Mouse (Mus musculus) liver, embryonic 13.5 days (tissue): ENCODE results near the gene Rad51c. TPM values are rescaled to one million over a fixed set of nuclear protein-coding genes. Genes with fewer than 3 reads are reported as not detected.
A peak's percentile ranks its signal among the peaks of the same experiment; 100 is the strongest.
"Not testable (repeated sequence)": the region's sequence is repeated elsewhere in the genome, so short reads cannot be mapped to it uniquely, and the experiment has no call there.

Source experiments
- ATAC-seq: fragments of 200-750 bp; cut with Nextera tagmentation; 2 replicates; pipeline ENCODE4 v1.8.0; 2017; ENCODE audit warnings: low read depth, mild to moderate bottlenecking, moderate number of reproducible peaks, moderate library complexity
- DNase-seq: peaks from one replicate; pipeline ENCODE4 v3.0.0; 2022
- H3K27ac ChIP-seq: fragments of 300-500 bp; sonication (generic); 2 replicates; pipeline ENCODE4 v1.5.1; 2015; ENCODE audit warnings: moderate library complexity, mild to moderate bottlenecking, inconsistent platforms
- H3K27me3 ChIP-seq: fragments of 300-500 bp; sonication (generic); 2 replicates; pipeline ENCODE4 v1.6.1; 2015; ENCODE audit warnings: mild to moderate bottlenecking, inconsistent platforms
- H3K36me3 ChIP-seq: fragments of 300-500 bp; sonication (generic); 2 replicates; pipeline ENCODE4 v1.6.1; 2015; ENCODE audit warnings: mild to moderate bottlenecking, inconsistent platforms
- H3K4me1 ChIP-seq: fragments of 300-500 bp; sonication (generic); replicated peaks from 2 replicates; pipeline ENCODE4 v1.6.1; 2015; ENCODE audit warnings: inconsistent platforms
- H3K4me2 ChIP-seq: fragments of 300-500 bp; sonication (generic); 2 replicates; pipeline ENCODE4 v1.6.1; 2015; ENCODE audit warnings: inconsistent platforms, mild to moderate bottlenecking, moderate library complexity
- H3K4me3 ChIP-seq: fragments of 300-500 bp; sonication (generic); replicated peaks from 2 replicates; pipeline ENCODE4 v1.5.1; 2015; ENCODE audit warnings: mild to moderate bottlenecking, inconsistent platforms
- H3K9ac ChIP-seq: fragments of 300-500 bp; sonication (generic); 2 replicates; pipeline ENCODE4 v1.6.1; 2015; ENCODE audit warnings: mild to moderate bottlenecking, inconsistent platforms
- H3K9me3 ChIP-seq: fragments of 300-500 bp; sonication (generic); replicated peaks from 2 replicates; pipeline ENCODE4 v1.6.1; 2016; ENCODE audit warnings: inconsistent platforms
- WGBS: fragments of 180-500 bp; shearing (Covaris S2); methylation state at CpG from one replicate; pipeline ENCODE4 v1.1.7; 2015; ENCODE audit not compliant: insufficient replicate concordance; 5-methylcytosine and 5-hydroxymethylcytosine counted together
- polyA plus RNA-seq: library from polyadenylated mRNA; unstranded; fragments of >200 nt; fragmentation: Nextera tagmentation; extraction: Ambion mirVana; gene quantifications from 2 replicates; pipeline ENCODE4 v1.2.1, GENCODE M21; 2015

The Rad51c gene
- polyA plus RNA-seq, 1 experiment from 2014 or later, result 5.0 TPM

DNA sequence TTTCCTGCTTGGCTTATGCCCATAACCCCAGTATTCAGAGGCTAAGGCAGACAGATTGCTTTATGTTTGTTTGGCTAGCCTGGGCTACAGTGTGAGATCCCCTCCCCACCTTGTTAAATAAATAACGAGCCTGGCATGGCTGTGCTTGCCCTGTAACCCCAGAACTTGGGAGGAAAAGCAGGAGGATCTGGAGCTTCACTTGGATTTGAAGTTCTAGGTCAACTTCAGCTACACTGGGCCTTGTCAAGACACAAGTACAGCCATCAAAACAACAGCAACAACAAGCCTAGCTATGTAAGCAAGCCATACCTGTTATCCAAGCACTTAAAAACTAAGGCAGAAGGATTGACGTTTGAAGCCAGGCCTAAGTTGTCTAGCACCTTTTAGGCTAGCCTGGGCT lies 25.6 kb upstream of the Rad51c start:
- no peak overlapping the region for H3K4me2 ChIP-seq
- no peak overlapping the region for H3K9ac ChIP-seq
- peaks cover 41% of the 10 kb centered on the region for H3K4me1 ChIP-seq
- WGBS, result 75% methylated on average over 2 of the region's 2 CpGs
- DNase-seq, result no peak
- H3K27ac ChIP-seq, result peak overlapping the region; percentile 6; the same call in 1 of the 2 replicates
- no peak for ATAC-seq
- no peaks in the 10 kb centered on the region for H3K27me3 ChIP-seq
- no peaks in the 10 kb centered on the region for H3K36me3 ChIP-seq
- no peaks in the 10 kb centered on the region for H3K9me3 ChIP-seq
- no peak overlapping the region for H3K4me3 ChIP-seq

DNA sequence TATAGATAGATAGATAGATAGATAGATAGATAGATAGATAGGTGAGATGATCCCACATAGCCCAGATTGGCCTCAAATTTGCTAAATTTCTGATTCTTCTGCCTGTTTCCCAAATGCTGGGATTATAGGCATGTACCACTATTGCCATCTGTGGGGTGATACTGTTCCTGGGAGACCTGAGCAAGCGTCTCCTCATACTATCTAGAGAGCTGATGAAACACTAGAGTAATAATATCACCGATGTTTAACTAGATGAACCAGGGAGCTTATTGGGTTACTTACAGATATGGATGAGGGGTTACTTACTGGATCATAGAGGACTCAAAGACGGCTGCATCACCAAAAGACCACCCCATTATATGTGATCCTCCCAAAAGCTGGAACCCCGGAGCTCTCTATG lies 24.6 kb upstream of the Rad51c start:
- H3K4me1 ChIP-seq, result peaks cover 49% of the 10 kb centered on the region
- H3K36me3 ChIP-seq, result no peaks in the 10 kb centered on the region
- ATAC-seq (no peak), DNase-seq (no peak)
- H3K4me2 ChIP-seq, result no peak overlapping the region
- 85% methylated on average over 4 of the region's 4 CpGs for WGBS
- H3K9me3 ChIP-seq, result no peaks in the 10 kb centered on the region
- H3K27me3 ChIP-seq, result no peaks in the 10 kb centered on the region
- H3K27ac ChIP-seq, result no peak overlapping the region
- no peak overlapping the region; the same call in 1 of the 2 replicates for H3K9ac ChIP-seq
- H3K4me3 ChIP-seq, result no peak overlapping the region

DNA sequence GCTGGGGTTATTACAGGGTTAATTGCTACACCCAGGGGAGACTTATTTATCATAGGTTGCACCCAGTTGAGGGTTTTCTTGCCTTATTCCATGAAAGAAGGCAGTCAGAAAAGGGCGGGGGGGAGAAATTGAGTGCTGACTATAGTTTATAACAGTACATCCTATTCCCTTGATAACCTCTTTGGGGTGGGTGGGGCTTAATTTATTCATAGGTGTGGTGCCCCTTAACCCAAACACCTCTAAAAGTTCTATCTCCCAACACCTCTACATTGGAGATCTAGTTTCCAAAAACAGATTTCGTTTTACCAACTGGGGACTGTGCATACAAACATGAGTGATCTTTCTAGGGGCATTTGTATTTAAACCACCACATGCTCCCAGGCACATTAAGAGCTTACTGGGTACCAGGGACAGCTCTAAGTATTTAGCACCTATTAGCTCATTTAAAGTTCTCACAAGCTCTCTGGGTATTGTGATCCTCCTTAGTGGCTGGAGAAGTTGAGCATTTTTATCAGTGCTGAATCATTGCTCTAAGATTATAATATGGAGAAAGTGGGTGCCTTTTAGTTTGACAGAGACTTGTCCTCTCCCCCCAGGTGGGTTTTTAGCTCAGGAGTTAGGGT lies 23.4 kb upstream of the Rad51c start:
- 51% methylated on average over 2 of the region's 2 CpGs for WGBS
- H3K4me2 ChIP-seq, result no peak overlapping the region
- H3K4me1 ChIP-seq, result peaks cover 49% of the 10 kb centered on the region
- H3K4me3 ChIP-seq, result no peak overlapping the region
- peak overlapping the region; percentile 77 for H3K27ac ChIP-seq
- no peaks in the 10 kb centered on the region for H3K27me3 ChIP-seq
- H3K36me3 ChIP-seq, result no peaks in the 10 kb centered on the region
- H3K9ac ChIP-seq, result 0 out of 2 replicates have a peak overlapping the region, but pooled peaks have one; percentile 7
- DNase-seq, result no peak
- ATAC-seq, result no peak
- no peaks in the 10 kb centered on the region for H3K9me3 ChIP-seq

- 0 out of 2 replicates have a peak overlapping the region, but pooled peaks have one; percentile 7 for H3K9ac ChIP-seq
- 54% methylated on average over 1 of the region's 1 CpGs for WGBS
Observed at GRCm38 (mm10) chr11:87427273-87428050, 22.7 kb upstream of the Rad51c start.

DNA sequence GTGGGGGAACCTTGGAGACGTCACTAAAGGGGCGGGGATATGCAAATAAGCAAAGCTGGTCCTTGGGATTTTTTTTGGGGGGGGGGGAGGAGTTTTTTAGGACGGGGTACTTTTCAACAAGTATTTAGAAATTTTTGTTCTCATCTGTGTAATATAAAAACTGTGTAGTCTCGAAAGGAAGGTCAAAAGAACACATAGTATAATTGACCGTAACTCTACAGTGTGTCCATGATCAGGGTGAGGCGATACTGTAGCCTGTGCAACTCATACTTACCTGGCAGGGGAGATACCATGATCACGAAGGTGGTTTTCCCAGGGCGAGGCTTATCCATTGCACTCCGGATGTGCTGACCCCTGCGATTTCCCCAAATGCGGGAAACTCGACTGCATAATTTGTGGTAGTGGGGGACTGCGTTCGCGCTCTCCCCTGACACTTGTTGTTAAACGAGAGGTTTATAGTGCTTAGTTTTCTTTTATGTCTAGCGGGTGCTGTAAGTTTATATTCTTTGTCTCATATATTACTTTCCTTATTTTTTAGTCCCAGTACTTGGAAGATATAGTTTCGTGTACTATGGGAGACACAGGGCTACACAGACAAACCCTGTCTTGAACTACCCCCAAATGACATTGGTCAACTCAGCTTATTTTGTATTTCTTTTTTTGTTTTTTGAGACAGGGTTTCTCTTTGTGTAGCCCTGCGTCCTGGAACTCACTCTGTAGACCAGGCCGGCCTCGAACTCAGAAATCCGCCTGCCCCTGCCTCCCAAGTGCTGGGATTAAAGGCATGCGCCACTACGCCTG lies 21.9 kb upstream of the Rad51c start:
- Histone ChIP-seq H3K9ac (0 out of 2 replicates have a peak overlapping the region, but pooled peaks have one; percentile 70), H3K4me3 (peak overlapping the region; percentile 59), H3K4me2 (peak overlapping the region; percentile 67), H3K4me1 (peaks cover 50% of the 10 kb centered on the region), H3K27ac (peak overlapping the region; percentile 77)
- DNase-seq (peak; percentile 80), ATAC-seq (peak; percentile 84)
- not testable (repeated sequence) for H3K36me3 ChIP-seq, H3K9me3 ChIP-seq, H3K27me3 ChIP-seq
- 0% methylated on average over 24 of the region's 24 CpGs for WGBS

More at GRCm38 (mm10) chr11:87427273-87428050, 22.7 kb upstream of the Rad51c start:
- Histone ChIP-seq H3K27me3 (no peaks in the 10 kb centered on the region), H3K4me2 (no peak overlapping the region), H3K9me3 (no peaks in the 10 kb centered on the region), H3K4me3 (no peak overlapping the region), H3K4me1 (peaks cover 46% of the 10 kb centered on the region), H3K27ac (peak overlapping the region; percentile 77), H3K36me3 (no peaks in the 10 kb centered on the region)
- DNase-seq (no peak), ATAC-seq (no peak)

DNA sequence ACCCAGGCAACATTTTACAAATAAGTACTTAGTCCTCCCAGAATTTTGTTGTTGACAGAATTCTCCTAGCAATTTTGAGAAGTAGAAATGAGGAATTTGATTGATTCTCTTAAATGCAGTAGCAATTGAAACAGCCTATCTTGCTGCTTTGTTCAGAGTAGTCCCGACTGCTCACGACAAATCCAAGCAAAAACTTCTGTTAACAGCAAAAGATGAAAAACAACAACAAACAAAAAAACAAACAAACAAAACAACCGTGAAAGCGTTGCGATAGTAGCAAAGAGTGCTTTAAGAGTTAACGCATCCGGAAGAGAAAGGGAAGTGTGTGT lies 21.3 kb upstream of the Rad51c start:
- Histone ChIP-seq H3K9me3 (no peaks in the 10 kb centered on the region), H3K4me2 (peak overlapping the region; percentile 67), H3K36me3 (no peaks in the 10 kb centered on the region), H3K4me3 (peak overlapping the region; percentile 59), H3K4me1 (peaks cover 54% of the 10 kb centered on the region), H3K9ac (peak overlapping the region; percentile 70), H3K27ac (peak overlapping the region; percentile 77), H3K27me3 (no peaks in the 10 kb centered on the region)
- DNase-seq (no peak), ATAC-seq (no peak; the same call in 1 of the 2 replicates)
- WGBS, result under 1% methylated on average over 7 of the region's 7 CpGs

- peak overlapping the region; percentile 41 for H3K9ac ChIP-seq
- H3K4me1 ChIP-seq, result peaks cover 52% of the 10 kb centered on the region
Observed at GRCm38 (mm10) chr11:87423551-87424325, 19.0 kb upstream of the Rad51c start.

DNA sequence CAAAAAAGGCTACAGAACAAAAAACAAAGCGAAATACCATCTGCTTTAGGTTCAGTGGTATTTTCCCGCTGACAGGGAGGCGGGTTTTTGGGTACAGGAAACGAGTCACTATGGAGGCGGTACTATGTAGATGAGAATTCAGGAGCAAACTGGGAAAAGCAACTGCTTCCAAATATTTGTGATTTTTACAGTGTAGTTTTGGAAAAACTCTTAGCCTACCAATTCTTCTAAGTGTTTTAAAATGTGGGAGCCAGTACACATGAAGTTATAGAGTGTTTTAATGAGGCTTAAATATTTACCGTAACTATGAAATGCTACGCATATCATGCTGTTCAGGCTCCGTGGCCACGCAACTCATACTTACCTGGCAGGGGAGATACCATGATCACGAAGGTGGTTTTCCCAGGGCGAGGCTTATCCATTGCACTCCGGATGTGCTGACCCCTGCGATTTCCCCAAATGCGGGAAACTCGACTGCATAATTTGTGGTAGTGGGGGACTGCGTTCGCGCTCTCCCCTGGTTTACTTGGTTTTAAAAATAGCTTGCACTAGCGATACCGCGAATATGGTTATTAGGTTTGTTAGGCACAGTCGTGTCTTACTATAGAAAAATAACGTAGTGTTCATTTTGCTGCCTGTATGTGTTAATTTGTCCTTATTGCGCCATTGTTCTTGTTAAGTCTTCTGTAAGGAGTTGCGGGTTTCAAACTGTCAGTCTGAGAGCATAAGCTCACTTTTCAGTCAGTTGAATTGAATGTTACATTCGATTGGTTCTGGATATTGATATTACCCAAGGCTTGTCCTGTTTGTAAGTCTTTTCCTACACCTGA lies 18.0 kb upstream of the Rad51c start:
- peak overlapping the region; percentile 71 for H3K9ac ChIP-seq
- peak overlapping the region; percentile 62 for H3K4me2 ChIP-seq
- no peaks in the 10 kb centered on the region for H3K27me3 ChIP-seq
- no peaks in the 10 kb centered on the region for H3K36me3 ChIP-seq
- H3K9me3 ChIP-seq, result no peaks in the 10 kb centered on the region
- peak overlapping the region; percentile 48 for H3K4me3 ChIP-seq
- WGBS, result under 1% methylated on average over 26 of the region's 26 CpGs
- H3K4me1 ChIP-seq, result peaks cover 42% of the 10 kb centered on the region
- ATAC-seq, result peak; percentile 72
- peak overlapping the region; percentile 74 for H3K27ac ChIP-seq
- DNase-seq, result peak; percentile 85

More at GRCm38 (mm10) chr11:87423551-87424325, 19.0 kb upstream of the Rad51c start:
- 39% methylated on average over 6 of the region's 6 CpGs for WGBS
- H3K27me3 ChIP-seq, result no peaks in the 10 kb centered on the region
- no peak overlapping the region for H3K4me2 ChIP-seq
- no peak overlapping the region for H3K4me3 ChIP-seq
- no peaks in the 10 kb centered on the region for H3K36me3 ChIP-seq
- peak overlapping the region; percentile 74 for H3K27ac ChIP-seq
- DNase-seq (no peak), ATAC-seq (no peak)
- H3K9me3 ChIP-seq, result no peaks in the 10 kb centered on the region

- WGBS, result 10% methylated on average over 6 of the region's 6 CpGs
- H3K4me3 ChIP-seq, result peak overlapping the region; percentile 48
- no peaks in the 10 kb centered on the region for H3K9me3 ChIP-seq
- H3K27me3 ChIP-seq, result no peaks in the 10 kb centered on the region
- no peak for DNase-seq
- ATAC-seq, result no peak
- H3K4me2 ChIP-seq, result peak overlapping the region; percentile 62
- peak overlapping the region; percentile 71 for H3K9ac ChIP-seq
- H3K36me3 ChIP-seq, result no peaks in the 10 kb centered on the region
- H3K27ac ChIP-seq, result peak overlapping the region; percentile 74
- H3K4me1 ChIP-seq, result peaks cover 37% of the 10 kb centered on the region
Observed at GRCm38 (mm10) chr11:87421760-87422201, 17.0 kb upstream of the Rad51c start.

- no peak for DNase-seq
- Histone ChIP-seq H3K9ac (no peak overlapping the region), H3K9me3 (no peaks in the 10 kb centered on the region), H3K4me2 (no peak overlapping the region), H3K36me3 (no peaks in the 10 kb centered on the region), H3K27me3 (no peaks in the 10 kb centered on the region), H3K4me1 (peaks cover 34% of the 10 kb centered on the region), H3K4me3 (no peak overlapping the region), H3K27ac (no peak overlapping the region)
- ATAC-seq, result no peak
Observed at GRCm38 (mm10) chr11:87420861-87421260, 16.1 kb upstream of the Rad51c start.
